Mouse (Mus musculus) C2C12 (cell line): ENCODE measurements around the gene Mapre3. TPM values are rescaled to one million over a fixed set of nuclear protein-coding genes. Genes with fewer than 3 reads are reported as not detected.
"Not testable (repeated sequence)": the region's sequence is repeated elsewhere in the genome, so short reads cannot be mapped to it uniquely, and the experiment has no call there.

Experiments used
- H3K27me3 ChIP-seq: one replicate; pipeline ENCODE4 v1.6.1; 2011; ENCODE audit not compliant: control insufficient read depth, insufficient read depth, insufficient read length
- H3K36me3 ChIP-seq: one replicate; pipeline ENCODE4 v1.6.1; 2011; ENCODE audit not compliant: control insufficient read depth, insufficient read depth
- H3K4me3 ChIP-seq: one replicate; pipeline ENCODE4 v1.5.1; 2011; ENCODE audit warnings: mild to moderate bottlenecking, control low read depth; ENCODE audit not compliant: poor library complexity, insufficient read depth, severe bottlenecking
- H3K79me2 ChIP-seq: one replicate; pipeline ENCODE4 v1.6.1; 2011; ENCODE audit not compliant: control insufficient read depth, insufficient read depth
- H3K79me3 ChIP-seq: one replicate; pipeline ENCODE4 v1.6.1; 2011; ENCODE audit warnings: low read depth, control low read depth
- H3ac ChIP-seq: one replicate; pipeline ENCODE3; 2011; ENCODE audit warnings: low read depth; ENCODE audit not compliant: control insufficient read depth, insufficient read length
- CEBPB ChIP-seq: IDR thresholded peaks from one replicate; pipeline ENCODE4 v1.6.1; 2011; ENCODE audit warnings: low read depth, mild to moderate bottlenecking, control low read depth, moderate library complexity
- CTCF ChIP-seq: IDR thresholded peaks from one replicate; pipeline ENCODE4 v1.5.1; 2011; ENCODE audit not compliant: control insufficient read depth, insufficient read depth, insufficient read length
- FOSL1 ChIP-seq: IDR thresholded peaks from one replicate; pipeline ENCODE4 v1.8.0; 2011; ENCODE audit warnings: mild to moderate bottlenecking, low read length; ENCODE audit not compliant: poor library complexity, insufficient read depth, severe bottlenecking
- MAX ChIP-seq: IDR thresholded peaks from one replicate; pipeline ENCODE4 v1.6.1; 2011; ENCODE audit warnings: mild to moderate bottlenecking, control low read depth
- MYOD1 ChIP-seq: IDR thresholded peaks from one replicate; pipeline ENCODE4 v1.6.1; 2011; ENCODE audit warnings: low read depth; ENCODE audit not compliant: control insufficient read depth, insufficient read length
- MYOG ChIP-seq: IDR thresholded peaks from one replicate; pipeline ENCODE4 v1.6.1; 2011; ENCODE audit not compliant: control insufficient read depth, insufficient read length; ENCODE audit errors: extremely low read depth
- USF1 ChIP-seq: IDR thresholded peaks from one replicate; pipeline ENCODE4 v1.6.1; 2011; ENCODE audit warnings: low read depth, mild to moderate bottlenecking, control low read depth, moderate library complexity
- polyA plus RNA-seq: library from polyadenylated mRNA; unstranded; fragments of >200 nt; fragmentation: generic; extraction: Trizol; gene quantifications from one replicate; pipeline ENCODE4 v1.2.1, GENCODE M21; 2012; ENCODE audit warnings: missing spikeins

Mapre3 gene
- polyA plus RNA-seq, 1 experiment, result 12.0 TPM

GRCm38 (mm10) chr5:30878616-30879015 lies 64.2 kb downstream of the Mapre3 start:
- TF ChIP-seq MYOD1 (no peak), MYOG (no peak), USF1 (no peak), MAX (no peak), CTCF (no peak), FOSL1 (no peak), CEBPB (no peak)
- H3K79me3 ChIP-seq, result no peaks in the 10 kb centered on the region
- H3K4me3 ChIP-seq, result no peak overlapping the region
- no peaks in the 10 kb centered on the region for H3K27me3 ChIP-seq
- H3K79me2 ChIP-seq, result no peaks in the 10 kb centered on the region
- H3ac ChIP-seq, result no peak overlapping the region
- peaks cover 43% of the 10 kb centered on the region for H3K36me3 ChIP-seq

GRCm38 (mm10) chr5:30879347-30879943 lies 65.0 kb downstream of the Mapre3 start:
- H3K79me3 ChIP-seq, result no peaks in the 10 kb centered on the region
- TF ChIP-seq FOSL1, result no peak
- TF ChIP-seq MYOG, result no peak
- TF ChIP-seq CTCF, result no peak
- no peak for TF ChIP-seq USF1
- TF ChIP-seq MAX, result no peak
- no peak for TF ChIP-seq CEBPB
- TF ChIP-seq MYOD1, result no peak
- H3K4me3 ChIP-seq, result no peak overlapping the region
- no peak overlapping the region for H3ac ChIP-seq
- no peaks in the 10 kb centered on the region for H3K79me2 ChIP-seq
- peaks cover 35% of the 10 kb centered on the region for H3K36me3 ChIP-seq
- H3K27me3 ChIP-seq, result no peaks in the 10 kb centered on the region

DNA sequence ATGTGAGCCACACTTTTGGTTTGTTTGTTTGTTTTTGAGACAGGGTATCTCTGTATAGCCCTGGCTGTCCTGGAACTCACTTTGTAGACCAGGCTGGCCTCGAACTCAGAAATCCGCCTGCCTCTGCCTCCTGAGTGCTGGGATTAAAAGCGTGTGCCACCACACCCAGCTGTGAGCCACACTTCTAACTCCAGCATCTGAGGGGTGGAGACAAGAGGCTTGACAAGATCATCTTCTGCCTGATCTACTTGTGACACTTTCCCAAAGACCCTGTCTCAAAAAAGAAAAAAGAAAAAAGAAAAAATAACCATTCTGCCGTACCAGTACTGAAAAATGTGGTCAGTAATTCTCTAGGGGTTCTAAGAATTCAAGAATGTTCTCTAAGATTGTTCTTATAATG lies 67.4 kb downstream of the Mapre3 start:
- peaks cover 12% of the 10 kb centered on the region for H3K36me3 ChIP-seq

GRCm38 (mm10) chr5:30886209-30886608 lies 71.8 kb downstream of the Mapre3 start:
- Histone ChIP-seq H3K27me3 (no peaks in the 10 kb centered on the region), H3K36me3 (no peaks in the 10 kb centered on the region), H3ac (no peak overlapping the region), H3K79me2 (no peaks in the 10 kb centered on the region), H3K79me3 (no peaks in the 10 kb centered on the region), H3K4me3 (no peak overlapping the region)
- no peak for TF ChIP-seq MYOG
- TF ChIP-seq CTCF, result no peak
- no peak for TF ChIP-seq MYOD1
- no peak for TF ChIP-seq MAX
- TF ChIP-seq FOSL1, result no peak
- TF ChIP-seq CEBPB, result no peak
- no peak for TF ChIP-seq USF1

More for the DNA sequence above, 67.4 kb downstream of the Mapre3 start:
- H3ac ChIP-seq, H3K79me2 ChIP-seq, H3K27me3 ChIP-seq, H3K79me3 ChIP-seq, H3K4me3 ChIP-seq: not testable (repeated sequence)

DNA sequence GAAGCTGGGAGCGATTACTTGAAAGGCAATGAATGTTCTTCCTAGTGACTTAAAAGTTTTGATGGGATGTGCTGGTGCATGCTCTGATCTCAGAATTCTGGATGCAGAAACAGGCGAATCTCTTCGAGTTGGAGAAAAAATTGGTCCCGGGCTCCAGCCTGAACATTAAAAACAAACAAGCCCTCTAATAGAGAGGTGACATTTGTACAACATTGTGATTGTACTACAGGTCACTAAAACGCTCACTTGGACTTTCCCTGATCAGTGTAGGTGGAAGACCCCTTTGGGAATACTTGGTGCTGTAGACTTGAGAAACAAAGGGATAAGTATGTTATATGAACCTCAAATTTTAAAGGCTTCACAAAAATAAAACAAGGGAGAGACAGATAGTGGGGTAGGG lies 72.3 kb downstream of the Mapre3 start:
- H3K36me3 ChIP-seq, result no peaks in the 10 kb centered on the region
- H3K4me3 ChIP-seq, result peak overlapping the region; percentile 50
- no peak overlapping the region for H3ac ChIP-seq
- H3K79me2 ChIP-seq, result no peaks in the 10 kb centered on the region
- H3K79me3 ChIP-seq, result no peaks in the 10 kb centered on the region
- no peaks in the 10 kb centered on the region for H3K27me3 ChIP-seq
- TF ChIP-seq MAX (no peak), USF1 (no peak), CTCF (no peak), CEBPB (no peak), FOSL1 (no peak), MYOG (no peak), MYOD1 (no peak)

DNA sequence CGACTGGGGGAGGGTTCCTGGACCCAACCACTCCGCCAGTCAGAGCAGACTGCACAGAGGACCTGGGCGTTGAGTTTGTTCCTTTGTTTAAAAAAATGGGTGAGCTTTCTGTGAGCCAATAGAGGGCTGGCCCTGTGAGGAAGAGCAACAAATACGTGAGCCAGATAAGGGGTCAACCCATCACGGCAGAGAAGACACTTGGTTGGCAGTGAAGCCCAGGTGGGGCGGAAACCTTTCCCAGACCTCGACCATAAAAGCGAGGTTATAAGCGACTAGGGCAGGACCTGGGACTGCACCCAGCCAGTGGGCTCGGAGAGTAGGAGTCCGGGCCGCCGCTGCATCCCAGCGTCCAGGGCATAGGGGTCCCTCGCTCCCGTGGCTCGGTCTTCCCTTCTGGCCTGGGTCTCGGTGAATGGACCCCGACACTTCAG lies 72.9 kb downstream of the Mapre3 start:
- H3ac ChIP-seq, result peak overlapping the region; percentile 20
- peak overlapping the region; percentile 50 for H3K4me3 ChIP-seq
- no peaks in the 10 kb centered on the region for H3K79me2 ChIP-seq
- no peaks in the 10 kb centered on the region for H3K27me3 ChIP-seq
- H3K36me3 ChIP-seq, result peaks cover under 1% of the 10 kb centered on the region
- no peak for TF ChIP-seq MYOD1
- TF ChIP-seq MAX, result no peak
- TF ChIP-seq CEBPB, result no peak
- no peak for TF ChIP-seq FOSL1
- TF ChIP-seq MYOG, result no peak
- TF ChIP-seq CTCF, result no peak
- no peaks in the 10 kb centered on the region for H3K79me3 ChIP-seq
